Mouse (Mus musculus) thymus, adult 18-20 months (tissue): ENCODE measurements around the gene Zscan22.
"Not testable (repeated sequence)": the region's sequence is repeated elsewhere in the genome, so short reads cannot be mapped to it uniquely, and the experiment has no call there.

ENCODE experiments used
- DNase-seq, 2 experiments: peaks; one replicate each; pipeline ENCODE4 v3.0.0; 2022; ENCODE audit warnings: mixed read lengths in 2 of 2

Zscan22 gene

DNA sequence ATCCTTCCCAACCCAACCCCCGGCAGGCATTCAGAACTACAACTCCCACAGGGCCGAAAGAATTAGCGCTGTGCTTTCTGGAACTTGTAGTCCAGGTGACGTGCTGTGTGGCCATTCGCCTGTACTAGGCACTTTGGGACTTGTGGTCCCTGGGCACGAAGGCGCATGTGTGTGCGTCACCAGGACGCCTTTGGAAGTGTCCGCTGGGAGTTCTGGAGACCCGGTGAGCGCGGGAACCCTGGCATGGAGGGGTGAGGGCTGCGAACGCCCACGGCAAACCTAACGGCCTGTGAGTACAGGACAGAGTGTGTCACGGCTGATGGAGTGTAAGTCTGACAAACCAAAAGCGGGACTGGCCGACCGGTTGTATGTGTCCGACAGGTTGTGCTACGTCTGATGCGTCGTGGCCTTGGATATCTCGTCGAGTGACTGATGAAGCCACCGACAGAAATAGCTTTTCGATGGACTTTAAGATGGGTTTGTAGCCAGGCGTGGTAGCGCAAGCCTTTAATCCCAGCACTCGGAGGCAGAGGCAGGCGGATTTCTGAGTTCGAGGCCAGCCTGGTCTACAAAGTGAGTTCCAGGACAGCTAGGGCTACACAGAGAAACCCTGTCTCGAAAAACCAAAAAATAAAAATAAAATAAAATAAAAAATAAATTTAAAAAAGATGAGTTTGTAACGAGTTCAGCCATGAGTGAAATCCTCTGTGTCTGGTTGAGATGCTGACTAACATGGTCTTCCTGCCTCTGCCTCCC lies at the start of gene Zscan22:
Gene Zscan22, plus strand, starts transcription at position 161 of the 756 bp plus-strand sequence.
- DNase-seq = peak; percentile 73 to 81

DNA sequence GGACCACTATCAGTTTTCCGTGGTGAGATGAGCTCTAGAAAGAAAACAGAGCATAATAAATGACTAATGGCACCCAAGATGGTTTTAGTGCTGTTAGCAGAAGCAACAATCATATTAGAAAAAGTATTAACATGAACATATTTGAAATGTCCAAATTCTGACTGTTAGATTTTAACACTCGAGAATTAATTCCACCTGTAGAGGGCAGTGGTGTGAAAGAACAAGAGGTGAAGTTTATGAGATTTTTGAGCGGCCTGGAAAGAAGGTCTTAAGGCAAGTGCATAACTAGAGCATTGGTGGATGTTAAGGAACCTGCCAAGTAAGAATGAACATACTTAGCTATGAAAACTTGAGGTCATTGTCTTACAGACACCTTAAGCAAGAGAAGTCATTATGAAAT lies 23.3 kb upstream of the Zscan22 start:
- no peak for DNase-seq

DNA sequence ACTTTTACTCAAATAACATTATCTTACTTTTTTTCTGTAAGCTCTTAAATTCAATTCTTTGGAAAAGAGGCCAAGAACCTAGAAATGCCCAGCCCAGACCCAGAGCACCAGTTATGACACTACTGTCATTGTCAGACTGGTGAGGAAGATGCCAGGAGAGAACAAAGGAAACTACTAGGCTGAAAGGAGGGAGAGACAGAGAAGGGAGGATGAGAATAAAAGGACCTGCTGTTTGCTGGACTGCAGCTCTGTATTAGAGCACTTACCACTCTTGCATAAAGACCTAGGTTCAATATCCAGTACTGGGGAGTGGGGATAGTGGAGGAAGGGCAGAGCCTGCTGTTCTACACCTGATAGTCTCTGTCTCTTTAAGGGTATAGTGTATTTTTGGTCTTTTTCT lies 17.6 kb upstream of the Zscan22 start:
- no peak for DNase-seq

DNA sequence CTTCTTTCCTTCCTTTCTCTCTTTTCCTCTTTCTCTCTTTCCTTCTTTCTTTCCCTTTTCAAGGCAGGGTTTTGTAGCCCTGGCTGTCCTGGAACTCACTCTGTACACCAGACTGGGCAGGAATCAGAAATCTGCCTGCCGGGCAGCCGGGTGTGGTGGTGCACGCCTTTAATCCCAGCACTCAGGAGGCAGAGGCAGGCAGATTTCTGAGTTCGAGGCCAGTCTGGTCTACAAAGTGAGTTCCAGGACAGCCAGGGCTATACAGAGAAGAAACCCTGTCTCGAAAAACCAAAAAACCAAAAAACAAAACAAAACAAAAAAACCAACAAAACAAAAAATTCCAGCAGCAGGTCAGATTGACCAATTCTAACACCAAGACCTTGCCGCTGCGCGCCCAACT lies 17.1 kb upstream of the Zscan22 start:
- not testable (repeated sequence) for DNase-seq

DNA sequence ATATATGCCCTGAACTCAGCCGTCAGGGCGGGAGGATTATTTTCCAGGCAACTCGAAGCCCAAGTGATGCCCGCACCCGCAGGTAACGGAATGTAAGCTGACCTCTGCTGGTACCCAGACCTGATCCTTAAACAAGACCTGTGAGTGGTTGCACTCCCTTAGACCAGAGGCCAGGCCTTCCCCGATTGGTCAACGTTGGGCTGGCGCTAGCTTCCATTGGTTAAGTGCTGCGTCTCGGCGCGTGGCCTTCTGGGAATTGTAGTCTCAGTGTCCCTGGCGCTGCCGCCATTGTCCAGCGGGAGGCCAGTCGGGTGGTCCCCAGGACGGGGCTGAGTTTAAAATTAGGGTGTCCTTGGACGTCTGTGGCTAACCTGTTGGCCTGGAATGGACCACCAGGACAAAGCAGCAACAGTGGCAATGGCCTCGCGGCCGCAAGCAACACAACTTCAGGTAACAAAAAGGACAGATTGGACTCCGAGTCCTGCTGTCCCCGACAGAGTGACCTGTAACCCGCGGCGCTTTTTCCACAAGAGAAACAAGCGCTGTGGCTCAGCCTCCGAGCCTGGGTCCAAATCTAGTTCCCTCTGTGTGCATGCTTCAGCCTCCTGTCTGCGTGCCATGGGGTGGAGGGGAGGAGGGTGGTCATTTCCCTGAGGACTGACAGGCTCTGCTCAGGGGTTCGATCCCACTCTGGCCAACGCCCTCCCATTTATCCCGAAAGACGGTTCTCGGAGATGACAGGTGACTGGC lies 16.5 kb upstream of the Zscan22 start, which contains the start of gene Zfp128:
Gene Zfp128, plus strand, starts transcription at position 267 of the 750 bp plus-strand sequence.
- DNase-seq = peak; percentile 90 to 91

DNA sequence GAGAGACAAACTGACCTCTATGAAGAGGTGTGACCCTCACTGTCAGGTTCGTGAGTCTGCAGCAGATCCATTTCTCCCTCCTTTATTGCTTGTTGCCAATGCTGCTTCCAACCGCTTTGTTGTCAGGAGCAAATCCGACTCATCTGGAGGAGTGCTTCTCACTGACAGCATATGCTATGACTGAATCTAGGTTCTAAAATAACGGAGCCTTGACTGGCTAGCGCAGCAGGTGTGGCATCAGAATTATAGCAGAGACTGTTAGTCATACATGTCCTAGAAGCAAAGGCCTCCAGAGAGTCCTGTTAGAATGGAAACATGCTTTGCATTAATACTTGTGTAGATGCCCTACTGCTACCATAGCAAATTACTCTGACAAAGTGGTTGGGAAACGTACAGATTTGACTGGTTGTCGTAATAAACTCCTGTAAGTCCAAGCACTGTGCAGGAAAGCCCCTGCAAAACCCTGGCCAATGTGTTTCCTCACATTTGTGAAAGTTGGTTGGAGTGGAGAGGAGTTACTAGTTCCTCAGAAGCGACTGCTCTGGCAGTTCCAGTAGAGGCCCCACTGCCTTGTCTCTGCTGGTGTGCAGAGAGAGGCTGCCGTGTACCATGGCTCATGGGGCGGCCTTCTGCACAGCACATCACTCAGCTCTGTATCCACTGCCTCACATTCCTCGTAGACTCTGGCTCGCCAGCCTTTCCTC lies 10.9 kb upstream of the Zscan22 start:
- DNase-seq = no peak

DNA sequence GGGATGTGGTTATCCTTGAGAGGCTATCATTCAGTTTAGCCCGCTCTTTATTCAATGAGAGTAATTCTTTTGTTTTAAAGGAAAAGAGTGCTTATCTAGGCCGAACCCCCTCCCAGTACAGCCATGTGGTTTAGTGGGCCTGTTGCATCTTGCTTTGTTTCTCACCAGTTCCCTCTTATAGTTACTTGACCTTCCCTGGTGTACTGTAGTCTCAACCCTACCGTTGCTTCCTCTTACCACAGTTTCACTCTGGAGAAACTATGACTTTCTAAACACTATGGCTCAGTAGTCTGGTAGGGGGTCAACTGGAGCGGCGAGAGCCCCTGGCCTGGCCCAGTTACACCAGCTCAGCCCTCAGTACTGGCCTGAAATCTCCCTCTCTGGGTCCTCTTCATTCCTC lies 10.0 kb upstream of the Zscan22 start:
- no peak for DNase-seq

DNA sequence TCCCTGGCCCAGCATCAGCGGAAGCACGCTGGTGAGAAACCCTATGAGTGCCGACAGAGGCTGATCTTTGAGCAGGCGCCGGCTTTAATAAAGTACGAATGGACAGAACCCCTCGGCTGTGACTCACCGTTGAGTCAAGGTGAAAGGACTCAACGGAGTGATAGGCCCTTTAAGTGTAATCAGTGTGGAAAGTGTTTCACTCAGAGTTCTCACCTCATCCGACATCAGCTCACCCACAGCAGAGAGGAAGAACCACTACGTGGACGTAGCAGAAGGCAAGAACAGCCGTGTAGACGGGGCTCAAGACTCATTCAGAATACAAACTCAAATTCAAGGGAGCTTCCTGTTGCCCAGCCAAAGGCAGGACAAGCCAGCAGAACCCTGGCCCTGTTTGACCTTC lies 6.7 kb upstream of the Zscan22 start:
- DNase-seq = no peak

DNA sequence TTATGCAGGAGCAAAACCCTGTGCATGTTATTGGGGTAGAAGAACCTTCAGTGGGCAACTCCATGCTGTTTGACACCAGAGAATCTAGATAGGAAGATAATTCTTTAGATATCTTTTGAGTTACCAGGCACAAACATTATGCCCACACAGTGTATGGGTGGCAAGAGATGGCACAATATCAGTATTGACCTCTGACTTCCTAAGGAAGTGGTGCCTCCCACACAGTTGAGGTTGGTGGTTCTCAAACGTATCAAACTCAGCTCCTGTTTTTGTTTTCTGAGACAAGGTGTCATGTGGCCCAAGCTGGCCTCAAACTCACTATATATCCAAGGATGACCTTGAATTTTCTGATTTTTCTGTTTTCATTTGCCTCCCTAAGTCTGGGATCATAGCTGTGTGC lies 6.3 kb upstream of the Zscan22 start:
- DNase-seq = no peak

DNA sequence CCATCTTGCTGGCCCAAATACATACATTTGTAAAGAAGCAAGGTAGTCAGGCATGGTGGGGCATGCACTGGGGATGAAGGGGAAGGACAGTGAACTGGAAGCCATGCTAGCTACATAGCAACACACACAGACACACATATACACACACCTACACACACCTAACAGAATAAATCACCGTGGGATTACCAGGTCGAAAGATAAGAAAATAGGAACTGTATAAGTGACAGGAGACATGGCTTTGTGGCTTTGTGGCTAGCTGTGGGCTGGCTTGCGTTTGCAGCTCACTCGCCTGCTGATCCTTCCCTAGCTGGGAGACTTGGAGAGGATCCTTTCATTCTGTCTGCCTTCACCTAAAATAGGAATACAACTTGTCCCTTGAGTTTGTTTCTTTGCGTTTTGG lies 3.9 kb downstream of the Zscan22 start:
- DNase-seq = no peak

DNA sequence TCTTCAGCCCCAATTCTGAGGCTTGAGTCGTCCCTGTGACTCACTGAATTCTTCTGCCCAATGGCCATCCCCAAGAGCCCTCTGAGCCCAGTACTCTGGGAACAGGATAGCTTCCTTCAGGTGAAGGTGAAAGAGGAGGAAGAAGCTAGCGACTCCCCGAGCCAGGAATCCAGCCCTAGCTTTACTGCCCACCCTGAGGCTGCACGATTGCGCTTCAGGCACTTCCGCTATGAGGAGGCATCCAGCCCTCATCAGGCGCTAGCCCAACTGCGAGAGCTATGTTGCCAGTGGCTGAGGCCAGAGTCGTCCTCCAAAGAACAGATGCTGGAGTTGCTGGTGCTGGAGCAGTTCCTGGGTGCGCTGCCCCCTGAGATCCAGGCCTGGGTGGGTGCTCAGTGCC lies 6.0 kb downstream of the Zscan22 start:
- no peak for DNase-seq

DNA sequence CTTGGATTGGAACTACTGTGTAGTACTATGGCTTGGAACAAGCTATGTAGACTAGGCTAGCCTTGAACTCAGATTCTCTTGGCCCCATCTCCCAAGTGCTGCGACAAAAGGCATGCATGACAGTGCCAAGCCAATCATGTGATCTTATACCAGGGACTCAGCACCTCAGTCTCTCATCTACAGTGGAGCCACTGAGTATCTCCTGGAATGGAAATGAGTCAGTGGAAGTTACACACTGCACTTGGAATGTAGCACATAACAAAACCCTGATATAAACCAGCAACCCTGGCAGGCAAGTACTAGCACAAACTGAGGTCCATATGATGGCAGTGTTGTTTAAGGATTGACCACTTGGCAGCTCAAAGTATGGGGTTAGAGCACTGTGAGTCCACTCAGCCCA lies 7.5 kb downstream of the Zscan22 start:
- no peak for DNase-seq

DNA sequence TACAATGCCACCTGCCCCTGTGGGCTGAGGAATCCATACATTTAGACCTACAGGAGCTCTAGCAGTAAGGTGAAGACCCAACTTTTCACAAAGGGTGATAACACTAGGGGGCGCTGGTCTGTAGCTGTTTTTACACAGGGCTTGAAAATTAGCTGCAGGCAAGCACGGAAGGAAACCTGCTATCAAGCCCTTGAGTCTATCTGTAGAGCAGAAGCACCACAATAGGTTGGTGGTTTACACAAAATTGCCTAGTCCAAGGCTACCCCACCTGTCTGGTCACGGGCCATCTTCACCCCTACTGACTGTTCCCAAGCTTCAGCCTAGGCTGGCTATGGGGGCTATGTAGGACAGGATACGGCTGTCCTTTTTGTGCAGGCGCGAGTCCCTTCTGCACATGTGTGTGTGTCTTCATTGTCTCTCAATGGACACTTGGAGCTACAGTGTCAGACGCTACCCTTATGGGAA lies 11.9 kb downstream of the Zscan22 start:
- peak; percentile 59 to 79 for DNase-seq

DNA sequence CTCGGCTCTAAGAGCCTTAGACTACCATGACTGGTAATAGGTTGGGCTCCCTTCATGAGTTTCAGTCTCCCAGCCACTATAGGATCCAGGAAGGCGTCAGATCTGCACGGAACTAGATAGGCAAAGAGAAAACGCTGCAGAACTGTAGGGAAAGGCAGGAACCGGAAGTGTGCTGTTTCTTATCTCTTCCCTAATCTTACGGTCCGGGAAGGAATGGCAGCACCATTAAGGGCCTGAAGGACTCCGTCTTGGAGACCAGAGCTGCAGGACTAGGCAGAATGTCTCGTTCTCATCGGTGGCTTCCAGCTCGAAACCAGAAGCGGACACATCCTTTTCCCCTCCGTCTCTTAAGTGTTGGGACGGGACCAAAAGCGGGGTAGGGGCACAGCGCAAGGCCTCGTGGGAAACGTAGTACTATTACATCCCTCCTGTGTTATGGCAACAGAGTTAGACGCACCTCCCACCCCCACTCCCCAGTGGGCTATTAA lies 12.6 kb downstream of the Zscan22 start:
- DNase-seq = peak; percentile 34 to 58

DNA sequence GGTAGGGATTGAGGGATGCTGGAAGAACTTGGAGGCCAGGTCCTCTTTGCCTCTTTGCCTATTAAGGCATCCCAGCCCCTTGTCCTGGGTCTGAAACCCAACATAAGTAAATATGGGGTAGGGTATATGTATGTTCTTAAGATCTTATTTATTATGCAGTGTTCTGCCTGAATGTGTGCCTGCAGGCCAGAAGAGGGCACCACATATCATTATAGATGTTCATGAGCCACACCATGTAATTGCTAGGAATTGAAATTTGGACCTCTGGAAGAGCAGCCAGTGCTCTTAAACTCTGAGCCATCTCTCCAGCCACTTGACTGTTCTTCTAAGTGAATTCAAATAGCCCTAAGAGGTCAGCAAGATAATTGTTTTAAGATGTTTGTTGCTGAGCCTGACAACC lies 15.9 kb downstream of the Zscan22 start:
- no peak for DNase-seq

DNA sequence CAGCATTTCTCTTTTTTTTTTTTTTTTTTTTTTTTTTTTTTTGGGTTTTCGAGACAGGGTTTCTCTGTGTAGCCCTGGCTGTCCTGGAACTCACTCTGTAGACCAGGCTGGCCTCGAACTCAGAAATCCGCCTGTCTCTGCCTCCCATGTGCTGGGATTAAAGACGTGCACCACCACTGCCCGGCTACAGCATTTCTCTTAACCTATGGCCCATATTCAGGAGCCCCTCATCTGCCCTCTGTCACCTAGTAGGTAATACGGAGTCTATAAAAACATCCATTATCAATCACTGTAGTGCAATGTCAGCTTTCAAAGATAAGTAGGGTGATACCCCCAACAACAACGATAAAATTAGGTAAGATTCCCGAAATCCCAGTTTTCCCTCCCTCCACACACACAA lies 22.9 kb downstream of the Zscan22 start:
- not testable (repeated sequence) for DNase-seq

DNA sequence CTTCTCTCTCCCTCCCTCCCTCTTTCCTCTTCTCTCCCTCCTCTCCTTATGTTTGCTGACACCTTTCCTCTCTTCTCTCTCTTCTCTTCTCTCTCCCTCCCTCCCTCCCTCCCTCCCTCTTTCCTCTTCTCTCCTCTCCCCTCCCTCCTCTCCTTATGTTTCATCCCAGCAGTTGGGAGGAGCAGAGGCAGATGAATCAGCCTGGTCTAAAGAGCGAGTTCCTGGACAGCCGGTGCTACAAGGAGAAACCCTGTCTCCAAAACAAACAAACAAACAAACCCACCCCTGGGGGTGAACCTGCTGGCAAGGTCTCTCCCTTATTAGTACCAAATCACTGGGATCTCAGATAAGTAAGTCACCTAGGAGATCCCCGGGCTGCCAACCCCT lies 23.7 kb downstream of the Zscan22 start:
- no peak for DNase-seq

DNA sequence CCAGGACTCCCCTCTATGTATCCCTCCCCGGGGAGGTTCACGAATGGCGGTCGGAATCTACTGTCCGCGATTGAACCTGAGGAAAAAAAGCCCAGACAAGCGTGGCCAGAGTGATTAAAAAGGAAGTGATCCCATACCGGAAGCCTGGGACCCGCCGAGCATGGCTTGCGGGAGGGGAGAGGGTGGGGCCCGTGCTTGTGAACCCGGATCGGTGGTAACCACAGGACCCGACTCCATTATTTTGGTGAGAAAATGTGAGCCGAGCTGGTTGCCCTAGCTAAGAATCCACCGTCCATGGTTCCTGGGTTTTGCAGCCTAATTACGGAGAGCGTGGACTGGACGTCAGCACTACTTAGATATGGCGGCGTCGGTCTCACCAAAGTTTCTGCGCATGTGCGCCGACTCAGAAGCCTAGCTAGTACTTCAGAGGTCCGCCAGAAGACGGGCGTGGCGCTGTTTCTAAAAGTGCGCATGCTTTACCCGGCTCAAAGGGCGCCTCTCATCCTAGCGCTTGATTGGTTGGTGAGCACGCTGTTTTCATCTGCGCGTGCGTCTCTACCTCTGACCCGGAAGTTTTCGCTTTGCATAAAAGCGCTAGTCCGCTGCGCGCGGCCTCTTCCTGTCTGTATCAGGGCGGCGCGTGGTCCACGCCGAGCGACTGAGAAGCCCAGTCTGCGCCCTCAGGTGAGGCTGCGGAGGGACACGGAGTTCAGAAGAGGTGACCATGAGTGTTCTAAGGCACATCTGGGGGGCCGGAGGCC lies 24.3 kb downstream of the Zscan22 start, which contains the start of gene Rps5:
Gene Rps5, plus strand, starts transcription at position 586 of the 761 bp plus-strand sequence.
- DNase-seq = peak; percentile 95 to 98

DNA sequence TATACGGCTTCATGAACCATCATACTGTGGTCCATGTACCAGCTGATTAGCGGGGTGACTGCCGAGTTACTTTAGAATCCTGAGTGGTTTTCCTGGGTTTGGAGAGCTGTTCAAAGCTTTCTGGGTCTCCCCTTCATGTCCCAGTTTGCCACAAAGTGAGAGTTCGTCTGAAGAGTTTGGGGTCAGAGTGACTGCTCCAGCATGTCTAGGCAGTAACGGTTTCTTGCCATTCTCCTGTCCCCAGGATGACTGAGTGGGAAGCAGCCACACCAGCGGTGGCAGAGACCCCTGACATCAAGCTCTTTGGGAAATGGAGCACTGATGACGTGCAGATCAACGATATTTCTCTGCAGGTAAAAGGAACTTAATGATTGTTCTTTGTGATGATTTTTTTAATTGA lies 25.1 kb downstream of the Zscan22 start:
- no peak for DNase-seq

DNA sequence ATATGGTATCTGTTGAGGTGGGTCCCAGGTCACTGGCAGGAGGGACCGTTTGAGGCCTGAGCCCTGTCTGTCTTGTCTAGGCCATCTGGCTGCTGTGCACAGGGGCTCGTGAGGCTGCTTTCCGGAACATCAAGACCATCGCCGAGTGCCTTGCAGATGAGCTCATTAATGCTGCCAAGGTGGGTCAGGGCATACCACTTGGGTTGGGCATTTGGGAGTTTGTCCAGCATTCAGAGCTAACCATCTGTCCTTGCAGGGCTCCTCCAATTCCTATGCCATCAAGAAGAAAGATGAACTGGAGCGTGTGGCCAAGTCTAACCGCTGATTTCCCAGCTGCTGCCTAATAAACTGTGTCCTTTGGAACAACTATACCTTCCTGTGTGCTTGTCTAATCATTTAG lies 28.7 kb downstream of the Zscan22 start:
- DNase-seq = no peak

DNA sequence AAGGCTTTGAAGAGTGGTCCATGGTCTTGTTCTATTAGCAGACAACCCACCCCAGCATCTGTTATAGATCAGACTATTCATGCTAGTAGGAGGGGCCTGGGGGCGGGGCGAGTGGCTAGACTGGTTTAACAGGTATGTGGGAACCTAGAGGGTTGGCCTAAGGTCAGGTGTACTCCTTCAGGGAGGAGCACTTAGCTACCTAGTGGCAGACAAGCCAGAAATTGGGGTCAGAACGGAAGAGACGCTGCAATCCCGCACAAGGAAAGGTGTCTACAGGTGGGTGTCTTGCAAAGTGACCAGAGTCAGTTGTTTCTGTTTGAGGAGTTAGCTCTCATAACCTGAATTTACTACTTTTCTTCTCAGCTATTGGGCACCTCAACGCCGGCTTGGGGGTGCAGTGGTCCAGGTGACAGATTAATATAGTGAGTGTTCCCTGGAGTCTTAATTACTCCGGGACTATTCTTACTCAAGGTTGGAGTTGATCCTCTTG lies 29.6 kb downstream of the Zscan22 start, which contains the start of gene Rnf225:
Gene Rnf225, plus strand, starts transcription at position 226 of the 490 bp plus-strand sequence.
- DNase-seq = no peak
